Mouse (Mus musculus): ENCODE results near the gene Teddm1b. TPM values are rescaled to one million over a fixed set of nuclear protein-coding genes. Genes with fewer than 3 reads are reported as not detected.
"Not testable (repeated sequence)": the region's sequence is repeated elsewhere in the genome, so short reads cannot be mapped to it uniquely, and the experiment has no call there.

Teddm1b gene
- polyA plus RNA-seq, 1 experiment from 2014 or later, result not detected

DNA sequence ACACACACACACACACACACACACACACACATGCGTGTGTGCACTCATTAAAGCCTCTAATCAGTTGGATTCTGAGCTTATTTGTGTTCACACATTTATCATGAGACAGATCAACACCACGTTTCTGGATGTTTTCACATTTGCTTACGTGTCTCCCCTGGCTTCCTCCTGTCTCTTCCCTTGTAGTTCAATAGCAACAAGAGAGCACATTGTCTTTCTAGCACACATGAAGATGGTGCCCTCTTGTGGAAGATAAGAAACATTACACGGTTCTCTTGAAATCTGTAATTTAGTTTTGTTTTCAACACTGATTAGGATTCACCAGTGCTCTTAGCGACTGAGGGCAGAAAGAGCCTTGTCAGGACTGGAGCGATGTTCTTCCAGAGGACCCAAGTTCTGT, 27.3 kb upstream of the Teddm1b start:
- peak; percentile 92 for TF ChIP-seq CTCF (IDR thresholded peaks at IDR 0.05; ENCODE audit: low read depth)
- Histone ChIP-seq H3K4me1 (replicated peaks; ENCODE audit: control insufficient read depth, insufficient read depth, low read length) (no peaks in the 10 kb centered on the region), H3K4me3 (ENCODE audit: low read depth, low read length) (no peak overlapping the region), H3K9me3 (ENCODE audit: control insufficient read depth) (no peaks in the 10 kb centered on the region), H3K27ac (ENCODE audit: low read depth, low read length) (no peak overlapping the region), H3K4me2 (replicated peaks; ENCODE audit: low read depth) (no peak overlapping the region), H3K27me3 (replicated peaks; ENCODE audit: control insufficient read depth, insufficient read depth, low read length) (no peaks in the 10 kb centered on the region), H3K36me3 (ENCODE audit: control insufficient read depth, insufficient read depth) (no peaks in the 10 kb centered on the region), H3K9ac (ENCODE audit: low read depth, low read length) (no peak overlapping the region)
- no peak for ATAC-seq
- 20% methylated on average over 6 of the region's 6 CpGs for WGBS

DNA sequence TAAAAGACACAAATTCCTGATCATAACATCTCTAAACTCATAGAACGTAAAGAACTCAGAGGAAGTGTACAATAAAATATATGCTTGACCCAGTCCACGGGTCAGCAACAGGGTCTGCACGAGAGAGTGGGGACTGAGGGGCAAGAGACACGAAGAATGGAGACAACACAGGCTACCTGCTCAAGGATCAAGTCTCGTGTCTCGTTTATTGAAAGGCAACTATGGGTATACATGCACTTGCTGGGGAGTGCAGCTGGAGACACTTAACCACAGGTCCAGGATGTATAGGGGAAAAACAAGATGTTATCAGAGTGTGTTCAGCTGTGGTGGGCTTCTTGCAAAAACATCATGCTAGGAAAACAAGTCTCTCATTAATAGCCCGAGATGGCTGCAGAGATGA, 21.4 kb upstream of the Teddm1b start:
- H3K9ac ChIP-seq (ENCODE audit: low read depth, low read length); H3K9me3 ChIP-seq (ENCODE audit: control insufficient read depth); H3K4me3 ChIP-seq (ENCODE audit: low read depth, low read length); ATAC-seq; H3K27me3 ChIP-seq (replicated peaks; ENCODE audit: control insufficient read depth, insufficient read depth, low read length); H3K36me3 ChIP-seq (ENCODE audit: control insufficient read depth, insufficient read depth); H3K4me2 ChIP-seq (replicated peaks; ENCODE audit: low read depth); H3K4me1 ChIP-seq (replicated peaks; ENCODE audit: control insufficient read depth, insufficient read depth, low read length); H3K27ac ChIP-seq (ENCODE audit: low read depth, low read length): not testable (repeated sequence)
- WGBS, result 63% methylated on average over 7 of the region's 7 CpGs

DNA sequence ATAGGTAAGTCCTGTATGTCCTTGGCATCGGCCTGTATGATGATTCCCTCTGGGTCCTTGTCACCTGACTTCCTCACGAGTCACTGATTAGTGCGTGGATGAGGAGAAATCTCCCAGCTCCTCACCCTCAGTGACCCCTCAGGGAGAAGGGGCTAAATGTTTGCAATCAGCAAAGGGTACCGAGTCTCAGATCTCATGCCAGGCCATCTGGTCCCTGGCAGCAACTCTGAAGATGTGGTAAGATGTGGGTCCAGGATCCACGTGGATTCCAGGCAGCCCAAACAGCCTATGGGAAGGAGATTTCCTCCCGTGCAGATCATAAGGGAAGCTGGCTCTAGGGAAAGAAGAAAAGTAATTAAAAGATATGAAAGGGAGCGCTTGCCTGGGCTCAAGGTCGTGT, 18.2 kb upstream of the Teddm1b start:
- H3K27me3 ChIP-seq (replicated peaks; ENCODE audit: control insufficient read depth, insufficient read depth, low read length), result no peaks in the 10 kb centered on the region
- H3K9ac ChIP-seq (ENCODE audit: low read depth, low read length), result no peak overlapping the region
- no peak overlapping the region for H3K27ac ChIP-seq (ENCODE audit: low read depth, low read length)
- H3K4me1 ChIP-seq (replicated peaks; ENCODE audit: control insufficient read depth, insufficient read depth, low read length), result no peaks in the 10 kb centered on the region
- H3K9me3 ChIP-seq (ENCODE audit: control insufficient read depth), result no peaks in the 10 kb centered on the region
- ATAC-seq, result no peak
- no peak overlapping the region for H3K4me2 ChIP-seq (replicated peaks; ENCODE audit: low read depth)
- 63% methylated on average over 8 of the region's 8 CpGs for WGBS
- H3K4me3 ChIP-seq (ENCODE audit: low read depth, low read length), result no peak overlapping the region
- no peak for TF ChIP-seq CTCF (IDR thresholded peaks at IDR 0.05; ENCODE audit: low read depth)
- no peaks in the 10 kb centered on the region for H3K36me3 ChIP-seq (ENCODE audit: control insufficient read depth, insufficient read depth)

DNA sequence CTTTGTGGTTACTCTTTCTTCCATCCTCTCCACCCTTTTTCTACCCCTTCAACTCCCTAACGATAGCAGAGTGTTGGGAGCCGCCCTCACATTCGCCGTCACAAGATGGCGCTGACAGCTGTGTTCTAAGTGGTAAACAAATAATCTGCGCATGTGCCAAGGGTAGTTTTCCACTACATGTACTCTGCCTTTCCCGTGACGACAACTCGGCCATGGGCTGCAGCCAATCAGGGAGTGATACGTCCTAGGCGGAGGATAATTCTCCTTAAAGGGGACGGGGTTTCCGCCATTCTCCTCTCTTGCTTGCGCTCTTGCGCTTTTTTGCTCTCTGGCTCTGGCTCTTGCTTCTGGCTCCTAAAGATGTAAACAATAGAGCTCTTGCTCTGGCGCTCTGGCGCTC, 6.2 kb downstream of the Teddm1b start:
- H3K4me3 ChIP-seq (ENCODE audit: low read depth, low read length); H3K9me3 ChIP-seq (ENCODE audit: control insufficient read depth); H3K36me3 ChIP-seq (ENCODE audit: control insufficient read depth, insufficient read depth); H3K27ac ChIP-seq (ENCODE audit: low read depth, low read length); ATAC-seq; H3K4me1 ChIP-seq (replicated peaks; ENCODE audit: control insufficient read depth, insufficient read depth, low read length); H3K27me3 ChIP-seq (replicated peaks; ENCODE audit: control insufficient read depth, insufficient read depth, low read length); H3K4me2 ChIP-seq (replicated peaks; ENCODE audit: low read depth); H3K9ac ChIP-seq (ENCODE audit: low read depth, low read length): not testable (repeated sequence)
- WGBS, result 95% methylated on average over 17 of the region's 17 CpGs

DNA sequence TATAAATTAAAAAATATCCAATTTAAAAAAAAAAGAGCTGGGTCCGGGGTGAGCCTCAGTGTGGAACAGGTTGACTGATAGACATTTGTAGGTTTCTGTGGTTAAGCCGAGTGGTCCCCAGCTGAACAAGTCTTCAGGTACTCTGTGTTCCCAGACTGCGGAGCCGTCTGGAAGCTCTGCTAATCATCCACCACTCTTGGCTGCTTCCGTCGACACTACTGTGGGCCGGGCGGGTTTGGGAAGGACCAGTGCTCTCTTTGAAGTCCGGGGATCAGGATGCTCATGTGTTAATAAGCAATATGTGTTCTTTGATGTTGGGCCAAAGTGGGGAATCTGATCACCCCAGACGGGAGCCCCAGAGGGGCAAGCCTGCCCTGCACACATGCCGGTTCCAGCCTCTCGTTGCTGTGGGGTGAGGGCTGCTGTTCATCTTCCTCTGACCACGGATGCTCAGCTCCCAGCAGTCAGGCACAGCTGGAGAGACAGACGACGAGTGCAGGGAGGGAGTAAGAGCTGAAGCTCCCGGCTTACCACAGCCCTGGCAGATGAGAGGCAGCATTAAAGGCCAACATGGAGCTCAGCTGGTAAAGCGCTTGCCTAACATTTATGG, 12.0 kb downstream of the Teddm1b start:
- Histone ChIP-seq H3K4me3 (ENCODE audit: low read depth, low read length) (no peak overlapping the region), H3K36me3 (ENCODE audit: control insufficient read depth, insufficient read depth) (no peaks in the 10 kb centered on the region), H3K27ac (ENCODE audit: low read depth, low read length) (no peak overlapping the region), H3K9ac (ENCODE audit: low read depth, low read length) (no peak overlapping the region), H3K9me3 (ENCODE audit: control insufficient read depth) (no peaks in the 10 kb centered on the region), H3K4me1 (replicated peaks; ENCODE audit: control insufficient read depth, insufficient read depth, low read length) (no peaks in the 10 kb centered on the region), H3K4me2 (replicated peaks; ENCODE audit: low read depth) (no peak overlapping the region), H3K27me3 (replicated peaks; ENCODE audit: control insufficient read depth, insufficient read depth, low read length) (no peaks in the 10 kb centered on the region)
- 44% methylated on average over 17 of the region's 17 CpGs for WGBS
- ATAC-seq, result no peak
- no peak for TF ChIP-seq CTCF (IDR thresholded peaks at IDR 0.05; ENCODE audit: low read depth)

DNA sequence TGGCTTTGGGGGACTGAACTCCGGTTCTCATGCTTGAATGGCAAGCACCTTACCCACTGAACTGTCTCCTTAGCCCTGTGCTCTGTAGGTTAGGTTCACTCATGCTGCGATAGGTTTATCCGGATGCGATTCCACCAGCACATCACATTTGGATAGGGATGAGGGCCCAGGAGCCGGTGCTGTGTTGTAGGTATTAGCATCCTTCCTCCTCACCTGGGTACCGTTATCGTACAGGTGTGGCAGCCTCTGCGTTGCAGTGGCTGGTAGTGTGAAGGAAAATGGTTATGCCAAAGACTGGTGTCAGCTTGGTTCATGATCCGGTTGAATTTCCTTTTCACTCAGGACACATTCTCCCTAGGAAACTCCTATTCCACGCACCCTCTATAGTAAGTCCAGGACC, 16.0 kb downstream of the Teddm1b start:
- H3K4me2 ChIP-seq (replicated peaks; ENCODE audit: low read depth), result no peak overlapping the region
- no peak for TF ChIP-seq CTCF (IDR thresholded peaks at IDR 0.05; ENCODE audit: low read depth)
- 91% methylated on average over 10 of the region's 10 CpGs for WGBS
- no peaks in the 10 kb centered on the region for H3K4me1 ChIP-seq (replicated peaks; ENCODE audit: control insufficient read depth, insufficient read depth, low read length)
- no peaks in the 10 kb centered on the region for H3K36me3 ChIP-seq (ENCODE audit: control insufficient read depth, insufficient read depth)
- no peaks in the 10 kb centered on the region for H3K27me3 ChIP-seq (replicated peaks; ENCODE audit: control insufficient read depth, insufficient read depth, low read length)
- H3K9me3 ChIP-seq (ENCODE audit: control insufficient read depth), result no peaks in the 10 kb centered on the region
- no peak for ATAC-seq
- H3K27ac ChIP-seq (ENCODE audit: low read depth, low read length), result no peak overlapping the region
- no peak overlapping the region for H3K9ac ChIP-seq (ENCODE audit: low read depth, low read length)
- H3K4me3 ChIP-seq (ENCODE audit: low read depth, low read length), result no peak overlapping the region

DNA sequence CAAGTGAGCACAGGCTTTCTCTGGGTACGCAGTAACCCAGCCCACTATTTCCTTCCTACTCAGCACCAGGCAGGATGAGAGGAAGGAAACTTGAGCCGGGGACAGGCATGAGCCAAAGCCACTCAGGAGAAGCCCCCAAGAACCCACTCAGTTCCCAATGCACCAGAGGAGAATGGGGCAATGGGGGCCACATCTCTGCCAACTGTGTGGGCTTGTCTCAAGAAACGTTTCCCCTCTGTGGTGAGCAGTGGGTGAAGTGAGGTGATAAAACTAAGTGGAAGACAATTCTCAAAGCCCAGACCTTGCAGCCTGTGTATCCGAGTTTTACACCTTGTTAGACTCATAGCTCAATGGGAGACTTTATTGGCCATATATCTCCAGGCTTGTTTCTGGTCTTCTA, 17.3 kb downstream of the Teddm1b start, which contains the start of gene Teddm1a:
Gene Teddm1a (plus strand): TSS at position 301 of the 400 bp plus-strand sequence.
- 66% methylated on average over 4 of the region's 4 CpGs for WGBS
- H3K9me3 ChIP-seq (ENCODE audit: control insufficient read depth), result no peaks in the 10 kb centered on the region
- H3K4me2 ChIP-seq (replicated peaks; ENCODE audit: low read depth), result no peak within 1 kb of the TSS
- no peak within 1 kb of the TSS for H3K27ac ChIP-seq (ENCODE audit: low read depth, low read length)
- no peak for TF ChIP-seq CTCF (IDR thresholded peaks at IDR 0.05; ENCODE audit: low read depth)
- no peaks in the 10 kb centered on the region for H3K4me1 ChIP-seq (replicated peaks; ENCODE audit: control insufficient read depth, insufficient read depth, low read length)
- no peaks in the 10 kb centered on the region for H3K27me3 ChIP-seq (replicated peaks; ENCODE audit: control insufficient read depth, insufficient read depth, low read length)
- ATAC-seq, result no peak
- H3K9ac ChIP-seq (ENCODE audit: low read depth, low read length), result no peak within 1 kb of the TSS
- no peaks in the 10 kb centered on the region for H3K36me3 ChIP-seq (ENCODE audit: control insufficient read depth, insufficient read depth)
- no peak within 1 kb of the TSS for H3K4me3 ChIP-seq (ENCODE audit: low read depth, low read length)

Measured in intestine, postnatal 0 days (tissue).